Mouse (Mus musculus) embryonic facial prominence, embryonic 15.5 days (tissue): Measurements from ENCODE around the gene Nhsl1. TPM values are rescaled to one million over a fixed set of nuclear protein-coding genes. Genes with fewer than 3 reads are reported as not detected.

ENCODE experiments used
- ATAC-seq: fragments of 200-750 bp; cut with Nextera tagmentation; 2 replicates; pipeline ENCODE4 v1.8.0; 2017; ENCODE audit warnings: low read depth, moderate TSS enrichment; ENCODE audit not compliant: insufficient number of reproducible peaks, low FRiP score, low TSS enrichment
- H3K27ac ChIP-seq: fragments of 300-500 bp; sonication (generic); replicated peaks from 2 replicates; pipeline ENCODE4 v1.5.1; 2015; ENCODE audit warnings: mild to moderate bottlenecking, inconsistent platforms
- H3K27me3 ChIP-seq: fragments of 300-500 bp; sonication (generic); 2 replicates; pipeline ENCODE4 v1.6.1; 2015; ENCODE audit warnings: inconsistent platforms
- H3K36me3 ChIP-seq: fragments of 300-500 bp; sonication (generic); 2 replicates; pipeline ENCODE4 v1.6.1; 2015; ENCODE audit warnings: mild to moderate bottlenecking, inconsistent platforms
- H3K4me1 ChIP-seq: fragments of 300-500 bp; sonication (generic); 2 replicates; pipeline ENCODE4 v1.6.1; 2015; ENCODE audit warnings: inconsistent platforms
- H3K4me2 ChIP-seq: fragments of 300-500 bp; sonication (generic); replicated peaks from 2 replicates; pipeline ENCODE4 v1.6.1; 2015; ENCODE audit warnings: mild to moderate bottlenecking, inconsistent platforms
- H3K4me3 ChIP-seq: fragments of 300-500 bp; sonication (generic); replicated peaks from 2 replicates; pipeline ENCODE4 v1.5.1; 2015; ENCODE audit warnings: mild to moderate bottlenecking, inconsistent platforms
- H3K9ac ChIP-seq: fragments of 300-500 bp; sonication (generic); 2 replicates; pipeline ENCODE4 v1.6.1; 2015; ENCODE audit warnings: inconsistent platforms
- H3K9me3 ChIP-seq: fragments of 300-500 bp; sonication (generic); replicated peaks from 2 replicates; pipeline ENCODE4 v1.6.1; 2016; ENCODE audit warnings: inconsistent platforms
- WGBS: fragments of 180-500 bp; shearing (Covaris S2); methylation state at CpG from one replicate; pipeline ENCODE4 v1.1.7; 2015; 5-methylcytosine and 5-hydroxymethylcytosine counted together
- polyA plus RNA-seq: library from polyadenylated mRNA; unstranded; fragments of >200 nt; fragmentation: Nextera tagmentation; extraction: Ambion mirVana; gene quantifications from 2 replicates; pipeline ENCODE4 v1.2.1, GENCODE M21; 2015

Nhsl1 gene
- polyA plus RNA-seq, 1 experiment from 2014 or later, result 11.0 TPM

DNA sequence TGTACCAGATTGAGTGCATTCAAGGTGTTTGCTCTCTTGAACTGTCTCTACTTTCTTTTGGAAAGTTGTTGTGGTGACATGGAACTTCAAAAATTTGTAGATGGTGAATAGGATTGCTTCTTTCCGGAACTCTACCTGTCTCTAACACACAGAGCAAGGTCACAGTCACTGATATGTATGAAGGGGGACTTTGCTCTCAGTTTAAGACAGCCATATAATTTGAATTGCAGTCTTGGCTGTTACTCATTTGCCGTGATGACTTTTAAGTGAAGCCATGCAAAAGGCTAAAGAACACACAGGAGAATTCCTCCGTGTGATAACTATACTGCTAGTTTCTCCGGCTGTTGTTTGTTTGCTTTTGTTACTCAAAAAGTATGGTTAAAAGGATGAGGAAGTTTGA is 149.6 kb downstream of the Nhsl1 start:
- WGBS, result 22% methylated on average over 4 of the region's 4 CpGs
- H3K4me2 ChIP-seq, result no peak overlapping the region

DNA sequence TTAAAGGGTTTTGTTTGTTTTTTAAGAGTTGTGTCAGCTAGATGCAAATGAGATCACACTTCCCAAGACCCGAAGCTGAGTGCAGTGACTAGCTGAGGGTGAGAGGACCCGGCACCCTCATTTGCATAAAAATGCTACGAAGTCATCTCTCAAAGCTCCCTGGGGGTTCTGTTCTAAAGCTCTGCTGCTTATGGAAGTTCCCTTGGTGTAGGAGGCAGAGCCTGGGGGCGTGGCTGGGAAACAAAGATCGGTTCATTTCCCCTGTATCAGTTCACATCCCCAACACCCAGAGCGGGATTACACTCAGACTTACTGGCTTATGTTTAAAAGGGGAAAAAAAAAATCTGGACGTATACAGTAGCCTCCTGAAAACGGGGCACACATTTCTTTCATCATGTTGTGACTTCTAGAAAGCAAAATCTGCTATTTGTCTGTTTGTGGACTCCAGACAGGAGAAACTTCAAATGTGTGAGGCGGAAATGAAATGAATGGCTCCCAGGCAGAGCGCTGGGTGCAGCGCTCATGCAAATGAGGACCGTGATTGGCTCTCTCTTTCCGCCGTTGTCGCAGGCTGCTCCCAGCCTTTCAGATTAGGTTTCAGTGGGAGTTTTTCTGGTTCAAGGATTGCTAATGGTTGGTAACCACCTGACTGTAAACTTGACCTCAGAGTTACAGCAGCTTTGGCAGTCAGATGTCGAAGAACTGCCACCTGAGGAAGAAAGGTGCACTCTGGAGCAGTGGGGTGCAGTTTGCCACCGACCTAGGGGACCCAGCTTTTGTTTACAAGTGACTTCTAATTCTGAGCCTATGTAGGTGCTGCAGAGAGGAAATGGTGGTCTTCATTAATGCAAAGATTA is 150.7 kb downstream of the Nhsl1 start:
- Histone ChIP-seq H3K27me3 (no peaks in the 10 kb centered on the region), H3K4me2 (peak overlapping the region; percentile 47), H3K9ac (no peak overlapping the region), H3K4me3 (peak overlapping the region; percentile 23), H3K27ac (peak overlapping the region; percentile 39; the same call in 1 of the 2 replicates), H3K9me3 (no peaks in the 10 kb centered on the region), H3K36me3 (no peaks in the 10 kb centered on the region), H3K4me1 (peaks cover 32% of the 10 kb centered on the region)
- peak; percentile 79 for ATAC-seq
- WGBS, result 1% methylated on average over 17 of the region's 17 CpGs

More for the DNA sequence above, 149.6 kb downstream of the Nhsl1 start:
- H3K27ac ChIP-seq, result no peak overlapping the region
- H3K27me3 ChIP-seq, result no peaks in the 10 kb centered on the region
- no peaks in the 10 kb centered on the region for H3K9me3 ChIP-seq
- peaks cover 36% of the 10 kb centered on the region for H3K4me1 ChIP-seq
- ATAC-seq, result no peak
- H3K36me3 ChIP-seq, result no peaks in the 10 kb centered on the region
- no peak overlapping the region for H3K9ac ChIP-seq
- H3K4me3 ChIP-seq, result no peak overlapping the region

DNA sequence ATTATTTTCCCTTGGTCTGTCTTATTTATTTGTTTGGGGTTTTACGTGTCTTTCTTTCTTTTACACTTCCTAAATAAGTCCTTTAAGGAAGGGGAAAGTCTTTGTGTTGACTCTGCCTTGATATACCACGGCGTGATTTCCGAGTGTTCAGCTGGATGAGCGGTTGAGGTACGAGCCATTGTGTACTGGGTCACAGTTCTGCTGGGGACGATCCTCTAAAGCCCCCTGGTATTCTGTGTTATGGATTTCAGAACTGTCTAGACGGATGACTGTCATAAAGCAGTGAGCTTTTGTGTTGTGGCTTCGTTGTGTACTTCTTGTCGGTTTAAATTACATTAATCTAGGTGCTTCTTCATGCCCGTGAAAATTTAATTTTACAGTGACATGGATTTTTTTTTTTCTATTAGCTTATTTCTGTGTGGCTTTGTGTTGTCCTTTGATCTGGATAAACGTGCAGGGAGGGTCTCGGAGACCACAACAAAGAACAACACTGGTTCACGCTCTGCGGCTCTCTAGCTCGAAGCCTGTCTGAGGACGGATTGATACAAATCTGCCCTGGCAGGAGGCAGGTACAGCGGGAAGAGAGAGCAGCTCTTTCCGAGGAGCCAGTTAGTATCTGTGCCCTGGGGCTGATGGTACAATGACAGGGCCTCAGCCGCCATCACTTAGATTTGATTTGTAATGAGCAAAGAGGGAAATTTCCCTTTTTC is 151.7 kb downstream of the Nhsl1 start:
- Histone ChIP-seq H3K9me3 (no peaks in the 10 kb centered on the region), H3K4me3 (no peak overlapping the region), H3K27me3 (no peaks in the 10 kb centered on the region), H3K36me3 (no peaks in the 10 kb centered on the region), H3K4me1 (peaks cover 32% of the 10 kb centered on the region), H3K9ac (no peak overlapping the region), H3K27ac (no peak overlapping the region), H3K4me2 (peak overlapping the region; percentile 29)
- no peak for ATAC-seq
- WGBS, result 33% methylated on average over 20 of the region's 20 CpGs

DNA sequence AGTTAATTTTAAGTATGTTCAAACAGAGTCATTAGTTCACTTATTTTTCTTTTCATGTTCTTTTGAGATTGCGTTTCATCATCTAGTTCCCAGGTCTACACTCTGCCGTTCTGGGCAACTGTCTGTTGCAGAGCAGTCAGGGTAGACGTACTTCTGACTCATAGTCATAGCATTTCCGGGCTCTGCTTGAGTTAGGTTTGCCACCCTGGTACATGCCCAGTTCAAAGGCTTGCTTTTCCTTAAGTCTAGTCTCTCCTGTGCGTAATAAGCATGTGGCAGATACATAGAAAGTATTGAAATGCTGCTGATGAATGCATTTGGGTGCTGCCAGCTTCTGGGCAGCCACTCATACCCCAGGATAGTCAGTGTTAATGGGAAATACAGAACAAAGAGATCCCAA is 152.9 kb downstream of the Nhsl1 start:
- 77% methylated on average over 5 of the region's 5 CpGs for WGBS
- no peak overlapping the region for H3K9ac ChIP-seq
- no peak overlapping the region for H3K27ac ChIP-seq
- H3K4me2 ChIP-seq, result no peak overlapping the region
- no peaks in the 10 kb centered on the region for H3K36me3 ChIP-seq
- peaks cover 32% of the 10 kb centered on the region for H3K4me1 ChIP-seq
- H3K9me3 ChIP-seq, result no peaks in the 10 kb centered on the region
- no peak for ATAC-seq
- no peak overlapping the region for H3K4me3 ChIP-seq
- H3K27me3 ChIP-seq, result no peaks in the 10 kb centered on the region

DNA sequence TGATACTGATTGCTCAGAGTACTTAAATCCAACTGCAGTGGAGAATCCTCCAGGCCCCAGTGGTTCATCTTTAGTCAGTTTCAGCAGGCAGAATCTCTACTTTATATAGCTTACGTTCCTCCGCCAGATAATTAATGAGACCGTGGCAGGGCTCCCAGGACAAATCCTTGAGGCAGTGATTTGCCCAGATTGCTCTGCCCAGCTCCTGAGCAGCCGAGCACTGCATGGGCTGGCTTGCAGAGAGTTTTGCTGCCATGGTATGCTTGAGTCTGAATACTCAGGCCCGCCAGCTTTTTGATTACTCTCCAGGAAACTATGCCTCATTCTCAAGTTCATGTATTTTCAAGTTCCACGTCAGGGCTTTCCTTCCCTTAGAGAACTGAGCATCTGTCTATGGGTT is 156.3 kb downstream of the Nhsl1 start:
- Histone ChIP-seq H3K4me2 (no peak overlapping the region), H3K9ac (no peak overlapping the region)

DNA sequence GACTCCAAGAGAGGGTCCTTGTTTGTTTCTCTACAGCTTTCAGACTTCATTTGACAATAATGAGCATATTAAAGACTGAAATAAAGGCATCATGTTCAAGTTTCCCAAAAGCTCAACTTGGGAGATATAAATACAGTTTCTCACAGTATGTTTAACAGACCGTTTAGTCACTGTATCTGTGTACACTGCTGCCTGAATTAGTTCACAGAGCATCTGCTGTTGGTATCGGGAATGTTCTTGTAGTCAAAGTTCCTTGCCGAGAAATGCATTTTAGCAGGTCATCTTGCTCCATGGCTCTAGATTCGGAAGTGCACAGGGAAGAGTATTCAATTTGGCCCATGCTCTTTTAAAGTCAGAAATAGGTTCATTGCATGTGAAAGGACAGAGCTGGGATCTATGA is 159.5 kb downstream of the Nhsl1 start:
- Histone ChIP-seq H3K27ac (no peak overlapping the region), H3K9me3 (no peaks in the 10 kb centered on the region), H3K36me3 (no peaks in the 10 kb centered on the region), H3K4me1 (peaks cover 13% of the 10 kb centered on the region), H3K4me2 (no peak overlapping the region), H3K4me3 (no peak overlapping the region), H3K9ac (no peak overlapping the region), H3K27me3 (no peaks in the 10 kb centered on the region)
- no peak for ATAC-seq
- 85% methylated on average over 4 of the region's 4 CpGs for WGBS

More for the DNA sequence above, 156.3 kb downstream of the Nhsl1 start:
- Histone ChIP-seq H3K27me3 (no peaks in the 10 kb centered on the region), H3K9me3 (no peaks in the 10 kb centered on the region), H3K27ac (peak overlapping the region; percentile 45), H3K4me1 (peaks cover 13% of the 10 kb centered on the region), H3K36me3 (no peaks in the 10 kb centered on the region), H3K4me3 (no peak overlapping the region)
- 37% methylated on average over 6 of the region's 6 CpGs for WGBS
- ATAC-seq, result peak; percentile 79

DNA sequence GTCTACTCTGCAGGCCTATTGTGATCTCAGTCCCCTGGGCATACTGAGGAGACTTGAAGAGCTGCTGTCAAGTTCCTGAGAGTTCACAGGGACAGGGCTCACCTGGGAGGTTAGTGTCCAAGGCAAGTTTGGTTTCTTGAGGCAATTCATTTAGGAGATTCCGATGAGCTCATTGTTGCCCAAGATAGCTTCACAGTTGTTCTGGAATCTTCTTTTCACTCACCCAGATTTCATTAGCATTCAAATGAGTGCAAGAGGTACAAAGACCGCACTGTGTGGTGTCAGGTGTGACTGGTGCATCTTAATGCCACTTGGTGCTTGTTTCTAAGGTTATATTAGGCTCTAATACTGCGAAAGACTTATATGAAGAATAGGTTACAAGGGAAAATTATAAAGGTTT is 160.5 kb downstream of the Nhsl1 start:
- no peak overlapping the region for H3K4me3 ChIP-seq
- H3K4me2 ChIP-seq, result no peak overlapping the region
- H3K9me3 ChIP-seq, result no peaks in the 10 kb centered on the region
- H3K4me1 ChIP-seq, result peaks cover 13% of the 10 kb centered on the region
- no peaks in the 10 kb centered on the region for H3K36me3 ChIP-seq
- H3K27me3 ChIP-seq, result no peaks in the 10 kb centered on the region
- ATAC-seq, result no peak
- 85% methylated on average over 3 of the region's 3 CpGs for WGBS
- no peak overlapping the region for H3K27ac ChIP-seq
- no peak overlapping the region for H3K9ac ChIP-seq

DNA sequence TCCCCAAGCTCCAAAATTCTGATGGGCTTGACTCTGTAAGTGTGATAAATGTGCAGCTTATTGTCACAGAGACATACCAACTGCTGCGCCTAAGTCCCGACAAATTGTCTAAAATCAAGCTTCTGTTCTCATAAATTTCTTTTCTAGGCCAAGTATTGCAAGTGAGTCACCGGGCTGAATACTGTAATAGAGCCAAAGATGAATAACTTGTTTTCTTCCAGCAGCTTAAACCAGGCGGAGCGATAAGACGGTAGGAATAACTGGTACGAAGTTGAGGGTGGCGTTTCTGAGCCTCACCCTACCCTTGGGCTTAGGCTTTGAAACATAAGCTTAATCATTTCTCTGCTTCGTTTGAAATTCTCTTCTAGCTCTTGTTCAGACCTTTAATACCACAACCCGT is 162.1 kb downstream of the Nhsl1 start:
- Histone ChIP-seq H3K4me3 (no peak overlapping the region), H3K4me2 (no peak overlapping the region), H3K27me3 (no peaks in the 10 kb centered on the region), H3K9ac (no peak overlapping the region), H3K27ac (peak overlapping the region; percentile 51; the same call in 1 of the 2 replicates), H3K9me3 (no peaks in the 10 kb centered on the region), H3K4me1 (peaks cover 13% of the 10 kb centered on the region), H3K36me3 (no peaks in the 10 kb centered on the region)
- WGBS, result 60% methylated on average over 10 of the region's 10 CpGs
- no peak for ATAC-seq

DNA sequence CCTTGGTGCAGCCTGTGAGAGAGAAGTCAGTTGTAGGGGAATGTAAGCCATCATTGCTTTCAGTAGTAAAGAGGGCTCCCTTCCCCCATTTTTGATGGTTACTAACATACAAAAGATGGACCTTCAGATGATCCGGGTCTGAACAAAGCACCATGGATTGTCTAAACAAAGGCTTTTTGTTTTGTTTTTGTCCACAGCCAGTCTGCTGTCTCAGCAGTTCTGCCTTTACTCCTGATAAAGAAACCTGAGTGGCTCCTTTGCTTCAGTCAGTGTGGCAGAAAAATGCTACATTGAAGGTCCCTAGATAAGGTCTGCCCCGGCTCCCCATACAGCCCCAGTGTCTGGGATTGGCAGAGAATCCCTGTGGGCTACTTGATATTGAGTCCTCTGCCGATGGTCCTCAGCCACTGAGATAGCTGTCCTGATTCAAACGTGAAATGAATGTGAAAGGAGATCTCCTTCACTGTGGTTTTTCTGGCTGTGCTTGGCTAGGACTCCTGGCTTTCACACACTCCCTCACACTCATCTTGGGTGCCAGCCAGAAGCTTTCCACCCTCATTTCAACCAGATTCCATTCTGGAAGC is 163.9 kb downstream of the Nhsl1 start:
- H3K36me3 ChIP-seq, result no peaks in the 10 kb centered on the region
- no peaks in the 10 kb centered on the region for H3K27me3 ChIP-seq
- ATAC-seq, result no peak
- H3K4me2 ChIP-seq, result no peak overlapping the region
- WGBS, result 22% methylated on average over 4 of the region's 4 CpGs
- H3K9me3 ChIP-seq, result no peaks in the 10 kb centered on the region
- H3K9ac ChIP-seq, result no peak overlapping the region
- H3K4me1 ChIP-seq, result peaks cover 13% of the 10 kb centered on the region
- peak overlapping the region; percentile 40 for H3K27ac ChIP-seq
- H3K4me3 ChIP-seq, result no peak overlapping the region

DNA sequence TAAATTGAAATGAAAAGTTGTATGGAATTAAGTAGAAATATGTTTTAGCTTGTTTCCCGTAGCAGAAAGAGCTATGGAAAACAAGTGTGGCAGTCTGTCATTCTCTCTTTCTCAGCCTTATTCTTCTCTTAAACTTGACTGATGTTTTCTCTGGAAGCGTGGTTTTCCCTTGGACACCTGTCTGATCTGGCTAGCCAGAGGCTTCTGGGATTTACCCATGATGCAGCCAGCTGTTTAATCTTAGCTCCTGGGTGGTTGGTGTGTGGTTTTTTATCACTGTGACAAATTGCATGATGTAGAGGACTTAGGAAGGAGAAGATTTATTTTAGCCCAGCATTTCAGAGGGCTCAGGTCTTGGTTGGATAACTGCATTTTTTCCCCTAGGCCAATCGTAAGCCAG is 164.9 kb downstream of the Nhsl1 start:
- H3K4me2 ChIP-seq, result no peak overlapping the region
- WGBS, result 72% methylated on average over 3 of the region's 3 CpGs
- no peak for ATAC-seq

DNA sequence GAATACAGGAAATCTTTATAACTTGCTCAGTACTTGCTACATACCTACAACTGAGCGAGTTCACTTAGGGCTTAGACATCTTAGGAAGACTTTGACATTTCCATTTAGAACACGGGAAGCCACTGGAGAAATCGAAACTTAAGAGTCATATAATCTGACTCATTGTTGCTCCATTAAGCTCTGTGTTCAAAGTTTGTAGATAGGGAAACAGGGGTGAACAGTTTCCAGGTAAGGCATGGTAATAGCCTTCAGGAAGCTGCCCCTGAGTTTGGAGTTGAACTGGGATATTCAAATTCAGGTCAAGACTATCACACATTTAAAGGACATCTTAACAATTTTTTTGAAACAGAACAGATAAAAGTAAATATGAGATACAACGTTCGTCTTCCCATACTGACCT is 165.9 kb downstream of the Nhsl1 start:
- no peaks in the 10 kb centered on the region for H3K27me3 ChIP-seq
- no peak overlapping the region for H3K27ac ChIP-seq
- ATAC-seq, result no peak
- WGBS, result 95% methylated on average over 5 of the region's 5 CpGs
- H3K36me3 ChIP-seq, result no peaks in the 10 kb centered on the region
- peaks cover 13% of the 10 kb centered on the region for H3K4me1 ChIP-seq
- no peak overlapping the region for H3K4me3 ChIP-seq
- no peak overlapping the region for H3K9ac ChIP-seq
- no peak overlapping the region for H3K4me2 ChIP-seq
- H3K9me3 ChIP-seq, result no peaks in the 10 kb centered on the region

More for the DNA sequence above, 164.9 kb downstream of the Nhsl1 start:
- Histone ChIP-seq H3K27ac (no peak overlapping the region), H3K36me3 (no peaks in the 10 kb centered on the region), H3K4me1 (peaks cover 13% of the 10 kb centered on the region), H3K9ac (no peak overlapping the region), H3K27me3 (no peaks in the 10 kb centered on the region), H3K9me3 (no peaks in the 10 kb centered on the region), H3K4me3 (no peak overlapping the region)
